Mouse (Mus musculus) embryonic fibroblast, embryonic 13.5 days (primary cell): ENCODE measurements at regions not wholly inside any gene's neighbourhood (a gene's known extent, or its start where the extent isn't known, plus 50 kb on each side); places are given as distances from the start of the nearest gene placed in this dataset.

Source experiments
- CTCF ChIP-seq: IDR thresholded peaks from 2 replicates; pipeline ENCODE4 v1.5.1; 2011; ENCODE audit warnings: mild to moderate bottlenecking, control low read depth, low read length, moderate library complexity, borderline replicate concordance; ENCODE audit not compliant: insufficient read depth
- POLR2A ChIP-seq: IDR thresholded peaks from 2 replicates; pipeline ENCODE4 v1.6.1; 2011; ENCODE audit warnings: low read depth, mild to moderate bottlenecking, control low read depth, low read length, moderate library complexity

DNA sequence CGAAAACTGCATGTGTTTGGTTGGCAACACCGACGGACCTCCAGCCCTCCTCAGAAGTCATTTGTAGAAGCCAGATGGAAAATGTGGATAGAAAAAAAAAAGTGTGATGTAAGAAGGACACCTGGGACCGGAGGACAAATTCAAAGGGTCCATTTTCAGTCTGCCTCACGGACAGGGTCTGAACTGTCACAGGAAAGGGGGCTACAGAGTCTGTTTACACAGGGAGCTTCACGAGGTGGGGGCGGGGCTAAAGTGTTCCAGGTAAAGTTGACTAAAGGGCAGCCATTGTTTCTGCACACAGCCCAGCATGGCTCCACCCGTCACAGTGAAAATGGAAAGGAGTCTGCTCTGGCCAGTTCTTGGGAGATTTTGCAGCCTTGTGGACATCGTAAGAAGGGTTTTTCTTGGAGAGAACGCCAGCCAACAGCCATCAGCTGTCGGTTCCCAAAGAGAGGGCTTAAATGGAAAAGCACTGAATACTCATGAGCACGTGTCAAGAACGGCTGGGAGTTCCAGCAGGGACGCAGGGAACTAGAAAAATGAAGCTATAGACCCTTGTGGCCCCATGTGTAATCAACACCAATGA lies 125.8 kb upstream of the Plekha5 start:
- TF ChIP-seq CTCF, result no peak
- no peak for TF ChIP-seq POLR2A
